Mouse (Mus musculus) ES-Bruce4 (cell line): Measurements from ENCODE around the gene Cyp4f40.

Experiments
- EP300 ChIP-seq: IDR thresholded peaks from 2 replicates; pipeline ENCODE4 v1.6.1; 2011; ENCODE audit warnings: low read depth, low read length; ENCODE audit not compliant: insufficient read depth
- POLR2A ChIP-seq: IDR thresholded peaks from one replicate; pipeline ENCODE4 v1.8.1; 2011; ENCODE audit warnings: low read length; ENCODE audit not compliant: insufficient read depth

GRCm38 (mm10) chr17:32612417-32612816 lies 46.3 kb upstream of the Cyp4f40 start:
- TF ChIP-seq POLR2A = no peak
- TF ChIP-seq EP300 = no peak
